Mouse (Mus musculus) left cerebral cortex, adult 2 months (tissue): ENCODE measurements around the gene Gm11983. TPM values are rescaled to one million over a fixed set of nuclear protein-coding genes. Genes with fewer than 3 reads are reported as not detected.
A peak's percentile ranks its signal among the peaks of the same experiment; 100 is the strongest.
"Not testable (repeated sequence)": the region's sequence is repeated elsewhere in the genome, so short reads cannot be mapped to it uniquely, and the experiment has no call there.

Source experiments
- DNase-seq, 2 experiments: peaks; one replicate each; pipeline ENCODE4 v3.0.0; 2021 to 2022; ENCODE audit warnings: low spot score in 2 of 2, mixed read lengths in 1 of 2; ENCODE audit errors: extremely low spot score in 1 of 2
- H3K27ac ChIP-seq: fragments of 200-600 bp; 2 replicates; pipeline ENCODE4 v1.8.1; 2022
- H3K4me3 ChIP-seq: fragments of 200-600 bp; 2 replicates; pipeline ENCODE4 v1.8.1; 2022
- CTCF ChIP-seq: fragments of 200-600 bp; IDR thresholded peaks from 2 replicates; pipeline ENCODE4 v1.8.1; 2022; ENCODE audit warnings: antibody characterized with exemption, mild to moderate bottlenecking, moderate library complexity
- intact Hi-C: fragments of 180-260 bp; cut with DNase I; formaldehyde crosslinking; loops from one replicate; pipeline ENCODE4 v1.15.1; 2025
- long read RNA-seq, 2 experiments: library from polyadenylated mRNA; stranded (forward); transcript quantifications; one replicate each; pipeline ENCODE4 v2.0.0; 2021; ENCODE audit warnings: borderline mapping rate in 2 of 2
- total RNA-seq, 2 experiments: library from RNA; stranded (reverse); gene quantifications; 2 replicates each; pipeline ENCODE4 v1.2.3; 2021

Gm11983 gene
- not detected for total RNA-seq
- long read RNA-seq, experiment 1, partial matches to known transcripts = 0 of 1 reads
- long read RNA-seq, experiment 1, other reads (novel, unspliced or antisense) = 1 of 1 reads
- long read RNA-seq, experiment 2 = 0 reads

DNA sequence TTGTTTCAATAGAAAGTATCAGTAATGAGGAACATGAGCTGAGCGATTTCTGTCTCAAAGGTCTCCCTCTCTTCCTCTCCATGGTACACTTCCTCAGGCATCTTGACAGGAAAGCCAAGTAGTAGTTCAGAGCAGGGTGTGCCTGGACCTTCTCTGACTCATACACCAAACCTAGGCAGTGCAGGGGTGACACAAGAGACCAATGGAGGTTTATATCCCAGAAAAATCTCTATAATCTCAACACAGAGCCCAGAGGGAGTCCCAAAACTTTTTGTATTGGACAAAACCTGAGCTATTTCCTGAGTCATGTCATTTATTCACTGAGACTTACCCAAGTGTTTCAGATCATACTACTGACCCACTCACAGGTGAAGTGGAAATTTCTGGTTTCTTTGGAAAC lies at the start of gene Gm11983:
TSS of gene Gm11983 (minus strand) at position 101 of the 400 bp plus-strand sequence.
- no peak for DNase-seq
- intact Hi-C loops = no loop called here
- no peak for TF ChIP-seq CTCF
- Histone ChIP-seq H3K4me3 (no peak within 1 kb of the TSS), H3K27ac (no peak within 1 kb of the TSS)

DNA sequence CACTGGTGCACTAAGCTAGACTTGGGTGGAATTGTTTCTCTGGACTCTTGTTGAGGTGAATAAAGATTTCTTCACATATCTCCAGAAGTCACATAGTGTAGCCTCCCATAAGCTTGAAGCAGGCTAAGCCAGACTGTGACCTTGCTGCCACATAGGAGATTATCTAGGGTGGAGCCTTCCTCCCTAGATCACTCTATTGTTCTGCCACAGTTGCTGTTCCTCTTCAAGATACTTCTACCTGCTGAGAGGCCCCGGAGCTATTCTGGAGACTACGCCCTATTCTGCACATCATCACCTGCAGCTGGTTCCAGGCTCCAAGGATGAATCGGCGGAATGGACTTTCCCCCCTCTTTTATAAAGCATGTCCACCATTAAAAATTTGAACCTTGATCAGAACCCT lies 45.6 kb upstream of the Gm11983 start:
- H3K27ac ChIP-seq, intact Hi-C loops, H3K4me3 ChIP-seq, DNase-seq: not testable (repeated sequence)

DNA sequence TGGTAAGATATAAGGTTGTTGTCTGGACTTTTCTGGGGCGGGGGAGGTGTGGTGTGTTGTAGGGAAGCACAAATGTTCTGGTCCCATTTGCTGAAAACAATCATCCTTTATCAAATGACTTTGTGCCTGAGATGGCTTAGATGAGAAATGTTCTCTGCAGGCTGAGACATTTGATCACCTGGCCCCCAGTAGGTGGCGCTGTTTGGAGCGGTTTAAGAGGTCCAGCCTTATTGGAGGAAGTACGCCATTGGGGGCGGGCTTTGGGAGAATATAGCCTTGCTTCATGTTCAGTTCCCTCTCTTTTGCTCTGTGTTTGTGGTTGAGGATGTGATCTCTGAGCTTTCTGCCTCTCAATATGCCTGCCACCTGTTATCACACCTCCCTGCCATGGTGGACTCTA lies 44.2 kb upstream of the Gm11983 start:
- intact Hi-C loops = no loop called here
- Histone ChIP-seq H3K4me3 (no peak overlapping the region), H3K27ac (no peak overlapping the region)
- no peak for DNase-seq
- peak; percentile 33 for TF ChIP-seq CTCF

DNA sequence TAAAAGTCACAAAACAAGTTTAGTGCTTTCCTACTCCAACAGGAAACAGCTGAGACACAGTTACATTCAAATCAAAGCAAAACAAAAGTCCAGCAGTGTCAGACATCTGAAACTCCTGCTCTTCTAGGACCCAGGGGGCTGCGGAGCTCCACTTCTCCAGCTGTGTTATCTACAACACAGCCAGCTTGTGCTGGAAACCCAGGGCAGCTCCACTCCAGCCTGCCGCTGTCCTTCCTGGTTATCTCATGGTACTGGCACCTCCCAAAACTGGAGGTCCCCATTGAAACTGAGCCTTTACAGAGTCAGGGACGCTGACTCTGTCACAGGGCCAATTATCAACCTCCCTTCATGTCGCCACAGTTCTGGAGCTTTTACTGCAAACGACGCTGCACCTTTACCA lies 40.3 kb upstream of the Gm11983 start:
- DNase-seq = no peak
- no peak for TF ChIP-seq CTCF
- Histone ChIP-seq H3K27ac (no peak overlapping the region), H3K4me3 (no peak overlapping the region)
- intact Hi-C loops = no loop called here

DNA sequence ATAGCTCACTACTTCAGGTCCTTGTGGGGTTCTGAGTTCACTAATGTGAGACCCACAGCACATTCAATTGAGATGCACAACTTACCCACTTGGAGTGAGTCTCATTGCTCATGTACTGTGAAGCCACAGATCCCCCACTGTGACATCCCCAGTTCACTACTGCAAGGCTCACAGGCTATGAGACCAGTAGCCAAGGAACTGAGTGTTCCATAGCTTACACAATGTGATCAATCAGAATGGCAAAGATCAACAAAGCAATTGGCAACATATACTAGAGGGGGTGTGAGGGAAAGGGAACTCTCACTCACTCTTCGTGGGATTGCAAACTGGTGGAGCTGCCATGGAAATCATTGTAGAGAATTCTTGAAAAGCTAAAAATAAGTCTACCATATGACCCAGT lies 33.5 kb upstream of the Gm11983 start:
- no peak for TF ChIP-seq CTCF
- Histone ChIP-seq H3K4me3 (no peak overlapping the region), H3K27ac (no peak overlapping the region)
- DNase-seq = no peak
- intact Hi-C loops = no loop called here

DNA sequence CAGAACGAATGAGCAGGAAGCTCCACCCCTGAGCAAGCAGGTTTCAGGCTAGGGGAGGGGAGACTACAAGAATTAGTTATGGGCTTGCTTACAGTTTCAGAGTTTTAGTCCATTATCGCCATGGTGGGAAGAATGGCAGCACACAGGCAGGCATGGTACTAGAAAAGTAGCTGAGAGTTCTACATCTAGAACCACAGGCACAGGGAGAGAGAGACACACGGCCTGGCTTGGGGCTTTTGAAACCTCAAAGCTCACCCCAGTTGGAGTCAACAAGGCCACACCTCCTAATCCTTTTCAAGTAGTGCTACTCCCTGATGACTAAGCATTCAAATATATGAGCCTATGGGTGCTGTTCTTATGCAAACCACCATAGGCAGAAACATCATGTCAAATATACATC lies 28.1 kb upstream of the Gm11983 start:
- intact Hi-C loops = no loop called here
- no peak overlapping the region for H3K27ac ChIP-seq
- no peak for DNase-seq
- H3K4me3 ChIP-seq = no peak overlapping the region
- TF ChIP-seq CTCF = no peak

DNA sequence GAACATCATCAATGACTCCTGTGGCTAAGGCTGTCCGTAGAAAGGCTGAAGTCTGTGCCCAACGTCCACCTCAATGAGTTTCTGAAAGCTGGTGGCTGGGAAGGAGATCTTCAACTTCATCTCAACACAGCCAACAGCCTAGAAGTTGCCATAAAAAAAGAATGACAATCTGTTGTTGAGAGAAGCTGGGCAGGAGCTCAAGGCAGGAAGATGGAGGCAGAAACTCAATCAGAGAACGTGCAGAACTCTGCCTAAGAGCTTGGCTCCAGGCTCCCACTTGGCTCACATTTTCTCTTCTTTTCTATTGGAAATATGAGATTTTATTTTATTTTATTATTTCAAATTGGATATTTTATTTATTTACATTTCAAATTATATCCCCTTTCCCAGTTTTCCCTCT lies 24.7 kb upstream of the Gm11983 start:
- no peak for DNase-seq
- no peak overlapping the region for H3K27ac ChIP-seq
- no peak overlapping the region for H3K4me3 ChIP-seq
- intact Hi-C loops = no loop called here
- TF ChIP-seq CTCF = no peak

DNA sequence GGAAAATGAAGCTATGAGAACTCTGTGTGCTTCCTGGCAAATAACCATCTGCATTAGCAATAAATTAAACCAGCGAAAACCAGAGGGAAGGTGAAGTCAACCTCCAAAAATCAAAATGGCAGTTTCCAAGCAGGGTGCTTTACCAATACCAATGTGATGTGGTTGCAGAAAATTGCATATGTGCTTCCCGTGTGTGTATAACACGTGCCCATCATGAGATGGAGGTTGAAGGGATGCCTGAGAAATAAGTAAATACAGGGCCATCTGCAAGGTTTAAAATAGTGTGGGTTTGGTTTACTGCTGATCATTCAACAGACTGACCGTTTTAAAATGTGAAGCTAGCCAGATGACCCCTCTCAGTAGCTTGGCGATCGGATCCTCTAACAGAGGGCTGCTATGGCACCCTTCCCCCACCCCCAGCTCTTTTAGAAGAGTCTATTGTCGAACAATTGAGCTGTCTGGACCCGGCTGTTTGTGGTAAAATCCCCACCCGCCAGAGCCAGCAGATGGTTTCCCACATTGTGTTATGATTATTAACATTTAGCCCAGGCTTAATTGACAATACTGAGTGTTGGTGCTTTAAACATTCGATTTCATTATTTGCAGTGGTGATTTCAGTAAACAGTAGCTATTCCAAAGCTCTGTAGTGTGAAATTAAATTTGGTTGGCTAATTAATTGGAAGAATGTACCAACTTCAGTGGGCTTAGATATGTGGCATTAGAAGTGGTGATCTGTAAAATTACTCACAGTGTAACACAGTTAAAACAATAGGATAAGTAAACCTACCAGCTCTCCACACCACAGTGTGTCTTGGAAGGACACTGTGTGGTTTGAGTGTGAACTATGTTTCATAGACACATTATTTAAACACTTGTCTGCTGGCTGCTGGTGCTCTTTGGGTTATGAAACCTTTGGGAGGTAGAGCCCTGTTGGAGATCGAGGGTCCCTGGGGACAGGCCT lies 22.7 kb upstream of the Gm11983 start:
- no peak for DNase-seq
- H3K27ac ChIP-seq = no peak overlapping the region
- no peak for TF ChIP-seq CTCF
- intact Hi-C loops = no loop called here
- no peak overlapping the region for H3K4me3 ChIP-seq

DNA sequence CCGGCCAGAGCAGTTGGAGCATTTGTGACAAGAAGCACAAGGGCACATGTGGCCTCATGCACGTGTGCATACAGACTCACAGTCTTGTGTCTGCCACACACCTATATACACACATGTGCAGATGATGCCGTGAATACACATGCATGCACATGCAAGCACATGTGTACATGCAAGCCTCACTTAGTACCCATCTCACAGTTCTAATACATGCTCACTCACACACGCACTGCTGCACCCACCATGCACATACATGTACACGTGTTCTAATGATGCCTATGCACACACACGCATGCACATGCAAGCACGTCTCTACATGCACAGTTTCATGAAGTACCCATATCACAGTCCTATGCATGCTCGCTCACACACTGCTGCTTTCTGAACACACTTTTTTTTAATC lies 21.6 kb upstream of the Gm11983 start:
- no peak overlapping the region for H3K4me3 ChIP-seq
- intact Hi-C loops = no loop called here
- DNase-seq = no peak
- TF ChIP-seq CTCF = no peak
- no peak overlapping the region for H3K27ac ChIP-seq

DNA sequence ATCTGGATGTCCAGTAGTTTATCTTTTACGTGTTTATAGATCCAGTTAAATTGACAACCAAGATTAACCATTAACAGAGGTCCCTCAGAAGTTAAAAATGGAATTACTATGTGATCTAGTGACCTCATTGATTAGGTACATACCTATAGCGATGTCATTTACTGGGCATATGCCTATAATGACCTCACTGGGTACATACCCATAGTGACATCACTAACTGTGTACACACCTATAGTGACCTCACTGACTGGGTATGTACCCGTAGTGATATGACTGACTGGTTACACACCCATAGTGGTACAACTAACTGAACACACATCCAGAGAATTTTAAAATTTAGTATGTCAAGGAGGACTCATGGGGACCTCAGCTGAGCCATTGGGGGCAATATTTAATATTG lies 18.5 kb upstream of the Gm11983 start:
- H3K27ac ChIP-seq = no peak overlapping the region
- TF ChIP-seq CTCF = no peak
- DNase-seq = no peak
- intact Hi-C loops = no loop called here
- H3K4me3 ChIP-seq = no peak overlapping the region

DNA sequence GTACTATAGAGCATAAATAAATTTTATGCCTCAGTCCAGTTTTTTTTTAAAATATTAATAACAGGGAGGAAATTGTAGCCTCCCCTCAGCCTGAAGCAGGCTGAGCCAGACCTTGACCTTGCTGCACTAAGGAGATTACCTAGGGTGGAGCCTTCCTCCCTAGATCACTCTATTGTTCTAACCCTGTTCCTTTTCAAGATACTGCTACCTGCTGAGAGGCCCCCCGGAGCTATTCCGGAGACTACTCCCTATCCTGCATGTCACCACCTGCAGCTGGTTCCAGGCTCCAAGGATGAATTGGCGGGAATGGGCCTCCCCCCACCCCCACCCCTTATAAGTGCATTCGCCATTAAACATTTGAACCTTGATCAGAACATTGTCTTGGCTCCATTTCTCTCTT lies 15.9 kb upstream of the Gm11983 start:
- intact Hi-C loops, H3K4me3 ChIP-seq, DNase-seq, H3K27ac ChIP-seq: not testable (repeated sequence)

DNA sequence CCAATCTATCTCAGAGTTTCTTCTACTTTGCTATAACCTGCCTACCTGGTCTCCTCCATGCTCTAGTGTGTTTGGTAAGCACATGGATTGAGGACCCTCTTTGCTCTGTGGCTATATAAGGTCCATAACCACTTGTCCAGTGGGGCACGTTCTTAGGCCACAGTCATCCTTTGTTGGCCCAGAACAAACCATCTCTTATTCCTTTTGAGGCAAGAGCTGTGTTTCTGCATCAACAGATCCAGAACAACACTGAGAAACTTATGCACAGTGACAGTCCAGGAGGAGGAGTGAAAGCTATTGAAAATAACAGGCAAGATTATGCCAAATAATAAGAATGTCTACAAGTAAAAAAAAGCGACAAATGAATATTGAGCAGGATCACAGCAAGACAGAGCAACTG lies 6.4 kb upstream of the Gm11983 start:
- no peak for DNase-seq
- TF ChIP-seq CTCF = no peak
- intact Hi-C loops = no loop called here

DNA sequence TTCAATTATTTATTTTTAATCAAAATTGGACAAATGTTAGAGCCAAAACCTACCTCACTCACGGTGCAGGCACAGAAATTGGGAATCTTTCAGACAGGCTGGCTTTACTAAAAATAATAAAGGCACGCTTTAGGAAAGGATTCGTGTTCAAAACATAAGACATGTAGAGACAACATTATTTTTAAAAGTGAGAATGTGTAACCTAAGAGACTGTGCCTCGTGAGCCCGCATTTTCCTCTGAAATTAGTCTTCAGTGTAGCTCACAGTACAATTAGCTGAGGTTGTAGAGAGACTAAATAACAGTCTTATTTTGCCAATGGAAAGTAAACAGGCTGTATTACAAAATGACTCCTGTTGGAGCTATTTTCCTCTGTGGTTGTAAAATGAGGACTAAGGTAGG lies 4.7 kb upstream of the Gm11983 start:
- no peak for DNase-seq

More for the DNA sequence above, 6.4 kb upstream of the Gm11983 start:
- Histone ChIP-seq H3K27ac (no peak overlapping the region; the same call in 1 of the 2 replicates), H3K4me3 (no peak overlapping the region)

More for the DNA sequence above, 4.7 kb upstream of the Gm11983 start:
- H3K4me3 ChIP-seq = no peak overlapping the region
- no peak for TF ChIP-seq CTCF
- intact Hi-C loops = no loop called here
- H3K27ac ChIP-seq = no peak overlapping the region
